Mouse (Mus musculus) forebrain, embryonic 11.5 days (tissue): Measurements from ENCODE around the gene Tgm2. TPM values are rescaled to one million over a fixed set of nuclear protein-coding genes. Genes with fewer than 3 reads are reported as not detected.

Experiments used
- ATAC-seq: fragments of 200-750 bp; cut with Nextera tagmentation; replicated peaks from 2 replicates; pipeline ENCODE4 v1.8.0; 2017; ENCODE audit warnings: moderate TSS enrichment; ENCODE audit not compliant: low FRiP score
- DNase-seq: peaks from one replicate; pipeline ENCODE4 v3.0.0-alpha.2; 2017; ENCODE audit warnings: low spot score
- H3K27ac ChIP-seq: fragments of 300-500 bp; sonication (generic); 2 replicates; pipeline ENCODE4 v1.5.1; 2014; ENCODE audit warnings: low read depth, low read length
- H3K27me3 ChIP-seq: fragments of 300-500 bp; sonication (generic); 2 replicates; pipeline ENCODE4 v1.6.1; 2014; ENCODE audit warnings: mild to moderate bottlenecking, low read length, mixed read lengths; ENCODE audit not compliant: control insufficient read depth, insufficient read depth
- H3K36me3 ChIP-seq: fragments of 300-500 bp; sonication (generic); 2 replicates; pipeline ENCODE4 v1.6.1; 2014; ENCODE audit warnings: mild to moderate bottlenecking, low read length, moderate library complexity, mixed read lengths; ENCODE audit not compliant: control insufficient read depth, insufficient read depth
- H3K4me1 ChIP-seq: fragments of 300-500 bp; sonication (generic); replicated peaks from 2 replicates; pipeline ENCODE4 v1.6.1; 2014; ENCODE audit warnings: low read length, mixed read lengths; ENCODE audit not compliant: control insufficient read depth, insufficient read depth
- H3K4me2 ChIP-seq: fragments of 300-500 bp; sonication (generic); 2 replicates; pipeline ENCODE4 v1.6.1; 2014; ENCODE audit warnings: low read depth, mild to moderate bottlenecking, low read length, moderate library complexity, mixed read lengths; ENCODE audit not compliant: severe bottlenecking
- H3K4me3 ChIP-seq: fragments of 300-500 bp; sonication (generic); 2 replicates; pipeline ENCODE4 v1.5.1; 2014; ENCODE audit warnings: low read depth, low read length
- H3K9ac ChIP-seq: fragments of 300-500 bp; sonication (generic); 2 replicates; pipeline ENCODE4 v1.6.1; 2014; ENCODE audit warnings: low read length
- H3K9me3 ChIP-seq: fragments of 300-500 bp; sonication (generic); 2 replicates; pipeline ENCODE4 v1.6.1; 2016; ENCODE audit warnings: low read length, mixed read lengths; ENCODE audit not compliant: control insufficient read depth
- WGBS: fragments of 180-500 bp; shearing (Covaris S2); extraction: QIAGEN DNeasy Blood & Tissue Kit; methylation state at CpG from one replicate; pipeline ENCODE4 v1.1.7; 2014; 5-methylcytosine and 5-hydroxymethylcytosine counted together
- polyA plus RNA-seq: library from polyadenylated mRNA; unstranded; fragments of >200 nt; fragmentation: Nextera tagmentation; extraction: Ambion mirVana; gene quantifications from 2 replicates; pipeline ENCODE4 v1.2.1, GENCODE M21; 2014

The Tgm2 gene
- polyA plus RNA-seq, 1 experiment from 2014 or later, result 4.2 TPM

DNA sequence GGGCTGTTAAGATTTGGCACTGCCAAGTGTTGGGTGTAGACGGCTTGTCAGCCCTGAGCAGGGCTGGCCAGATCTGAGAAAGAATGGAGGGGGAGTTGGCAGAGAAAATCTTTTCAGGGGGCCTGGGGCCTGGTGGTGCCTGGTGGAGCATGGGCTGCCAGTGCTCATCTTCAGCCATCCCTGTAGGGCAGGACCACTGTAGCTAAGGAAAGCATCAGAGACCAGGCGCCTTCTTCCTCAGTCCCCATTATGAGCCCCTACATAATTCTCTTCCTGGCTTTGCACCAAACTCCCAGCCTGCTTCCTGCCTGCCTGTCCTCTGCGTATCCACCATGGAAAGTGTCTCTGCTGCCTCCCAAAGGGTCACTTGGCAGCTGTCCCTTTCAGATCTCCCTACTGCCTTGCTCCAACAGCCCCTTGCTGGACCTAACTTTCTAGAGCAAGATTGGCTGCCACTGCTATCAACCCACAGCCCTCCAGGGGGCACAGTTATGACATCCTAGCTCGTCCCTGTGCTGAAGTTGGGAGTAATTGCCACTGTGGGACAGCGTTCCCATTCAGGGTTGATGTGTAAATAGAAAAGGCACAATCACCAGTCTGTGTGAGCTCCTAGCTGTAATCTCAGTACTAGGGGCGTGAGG is 39.2 kb downstream of the Tgm2 start:
- Histone ChIP-seq H3K9ac (no peak overlapping the region), H3K4me3 (no peak overlapping the region), H3K36me3 (no peaks in the 10 kb centered on the region), H3K4me1 (no peaks in the 10 kb centered on the region), H3K4me2 (no peak overlapping the region), H3K9me3 (no peaks in the 10 kb centered on the region), H3K27ac (no peak overlapping the region), H3K27me3 (no peaks in the 10 kb centered on the region)
- 53% methylated on average over 6 of the region's 6 CpGs for WGBS
- DNase-seq, result peak; percentile 69
- ATAC-seq, result no peak

DNA sequence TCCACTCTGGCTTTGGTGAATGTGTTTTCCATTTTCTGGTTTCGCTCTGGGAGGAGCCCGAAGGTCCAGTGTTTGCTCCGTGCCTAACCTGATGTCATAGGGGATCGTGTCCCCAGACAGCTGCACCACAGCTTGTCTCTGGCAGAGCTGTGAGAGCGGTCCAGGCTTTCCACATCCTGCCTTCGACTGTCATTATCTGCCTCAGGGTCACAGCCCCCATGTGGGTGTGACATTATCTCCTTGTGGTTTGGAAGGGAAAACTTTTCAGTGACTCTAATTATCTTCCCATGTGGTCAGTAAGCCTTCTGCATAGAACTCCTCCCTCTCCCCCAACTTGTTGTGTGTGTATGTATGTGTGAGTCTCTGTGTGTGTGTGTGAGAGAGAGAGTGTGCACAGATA is 40.6 kb downstream of the Tgm2 start:
- ATAC-seq (no peak), DNase-seq (no peak)
- Histone ChIP-seq H3K27ac (no peak overlapping the region), H3K27me3 (no peaks in the 10 kb centered on the region), H3K36me3 (no peaks in the 10 kb centered on the region), H3K9ac (no peak overlapping the region), H3K4me2 (no peak overlapping the region), H3K9me3 (no peaks in the 10 kb centered on the region), H3K4me3 (no peak overlapping the region), H3K4me1 (no peaks in the 10 kb centered on the region)
- WGBS, result 89% methylated on average over 6 of the region's 6 CpGs

DNA sequence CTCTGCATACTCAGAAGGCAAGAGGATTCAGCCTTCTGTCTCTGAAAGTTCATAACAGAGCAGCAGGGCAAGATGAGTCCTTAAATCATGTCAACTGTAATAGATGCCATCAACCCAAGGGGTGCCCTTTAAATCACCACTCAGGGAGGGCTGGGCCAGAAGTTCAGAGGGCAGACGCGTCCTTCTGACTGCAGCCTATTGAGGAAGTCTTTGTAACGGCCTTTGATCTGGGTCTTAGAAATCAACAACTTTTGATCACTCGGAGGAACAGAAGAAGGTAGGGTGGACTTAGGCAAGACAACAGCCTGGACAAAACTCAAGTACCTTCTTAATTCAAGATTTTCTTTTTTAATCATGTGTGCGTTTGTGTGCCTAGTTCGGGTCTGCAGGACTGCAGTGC is 41.3 kb downstream of the Tgm2 start:
- Histone ChIP-seq H3K9me3 (no peaks in the 10 kb centered on the region), H3K36me3 (no peaks in the 10 kb centered on the region), H3K9ac (no peak overlapping the region), H3K4me2 (no peak overlapping the region), H3K27me3 (no peaks in the 10 kb centered on the region), H3K4me3 (no peak overlapping the region), H3K4me1 (no peaks in the 10 kb centered on the region), H3K27ac (no peak overlapping the region)
- ATAC-seq (no peak), DNase-seq (no peak)
- WGBS, result 88% methylated on average over 6 of the region's 6 CpGs

DNA sequence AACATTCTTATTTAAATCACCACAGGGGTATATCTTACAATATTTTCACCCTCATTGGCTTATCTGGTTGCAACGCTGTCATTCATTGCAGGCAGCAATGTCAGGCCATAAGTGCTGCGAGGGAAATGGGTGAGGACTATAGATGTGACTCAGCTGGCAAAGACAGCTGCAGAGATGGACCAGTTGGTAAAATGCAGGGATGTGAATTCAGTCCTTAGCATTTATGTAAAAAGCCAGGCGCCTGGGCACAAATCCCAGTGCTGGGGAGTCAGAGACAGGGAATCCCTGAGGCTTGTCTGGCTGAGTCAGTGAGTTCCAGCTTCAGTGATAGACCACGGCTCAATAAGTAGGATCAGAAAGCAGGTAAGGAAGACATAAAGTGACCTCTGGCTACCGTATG is 44.5 kb downstream of the Tgm2 start:
- Histone ChIP-seq H3K36me3 (no peaks in the 10 kb centered on the region), H3K4me3 (no peak overlapping the region), H3K9ac (no peak overlapping the region), H3K27me3 (no peaks in the 10 kb centered on the region), H3K4me1 (no peaks in the 10 kb centered on the region), H3K4me2 (no peak overlapping the region), H3K27ac (no peak overlapping the region), H3K9me3 (no peaks in the 10 kb centered on the region)
- WGBS, result 82% methylated on average over 5 of the region's 5 CpGs
- DNase-seq (no peak), ATAC-seq (no peak)

DNA sequence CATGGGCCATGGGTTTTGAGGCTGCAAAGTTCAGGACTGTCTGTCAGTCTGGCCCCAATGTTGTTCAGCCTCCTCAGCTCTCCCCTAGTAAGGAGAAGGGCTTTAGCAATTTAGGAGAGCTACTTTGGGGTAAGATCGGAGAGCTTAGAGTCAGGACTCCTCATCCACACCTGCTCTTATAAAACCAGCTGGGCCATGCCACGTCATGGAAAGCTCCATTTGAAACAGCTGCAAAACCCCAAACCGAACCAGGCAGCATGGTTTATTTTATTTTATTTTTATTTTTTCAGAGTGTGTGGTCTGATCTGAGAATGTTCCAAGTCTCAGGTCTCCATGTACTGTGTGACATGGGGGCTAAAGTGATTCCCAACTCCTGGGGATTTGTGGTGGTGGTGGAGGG is 46.7 kb downstream of the Tgm2 start:
- Histone ChIP-seq H3K4me1 (no peaks in the 10 kb centered on the region), H3K27ac (no peak overlapping the region), H3K4me3 (no peak overlapping the region), H3K4me2 (no peak overlapping the region), H3K27me3 (no peaks in the 10 kb centered on the region), H3K9ac (no peak overlapping the region), H3K36me3 (no peaks in the 10 kb centered on the region), H3K9me3 (no peaks in the 10 kb centered on the region)
- ATAC-seq (no peak), DNase-seq (no peak)
- 85% methylated on average over 3 of the region's 3 CpGs for WGBS

DNA sequence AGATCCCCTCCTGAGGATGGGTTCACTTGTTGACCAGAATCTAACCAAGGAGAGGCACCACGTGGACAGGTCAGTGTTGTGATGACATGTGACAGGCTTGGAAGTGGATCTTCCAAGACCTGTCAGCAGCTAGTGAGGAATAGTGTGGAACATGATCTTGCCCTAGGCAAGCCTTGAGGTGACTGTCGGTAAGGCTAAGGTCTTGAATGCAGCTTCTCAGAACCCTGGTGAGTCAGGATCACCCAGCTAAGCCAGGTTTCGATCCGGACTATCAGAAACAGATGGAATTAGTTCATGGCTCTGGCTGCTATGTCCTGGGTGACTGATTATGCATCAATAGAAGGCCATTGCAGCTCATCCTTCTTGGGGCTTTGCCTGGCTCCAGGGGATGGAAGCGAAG is 47.5 kb downstream of the Tgm2 start:
- Histone ChIP-seq H3K4me2 (no peak overlapping the region), H3K27ac (no peak overlapping the region), H3K4me3 (no peak overlapping the region), H3K36me3 (no peaks in the 10 kb centered on the region), H3K4me1 (no peaks in the 10 kb centered on the region), H3K9ac (no peak overlapping the region), H3K9me3 (no peaks in the 10 kb centered on the region), H3K27me3 (no peaks in the 10 kb centered on the region)
- ATAC-seq, result no peak
- DNase-seq, result no peak
- 87% methylated on average over 5 of the region's 5 CpGs for WGBS

DNA sequence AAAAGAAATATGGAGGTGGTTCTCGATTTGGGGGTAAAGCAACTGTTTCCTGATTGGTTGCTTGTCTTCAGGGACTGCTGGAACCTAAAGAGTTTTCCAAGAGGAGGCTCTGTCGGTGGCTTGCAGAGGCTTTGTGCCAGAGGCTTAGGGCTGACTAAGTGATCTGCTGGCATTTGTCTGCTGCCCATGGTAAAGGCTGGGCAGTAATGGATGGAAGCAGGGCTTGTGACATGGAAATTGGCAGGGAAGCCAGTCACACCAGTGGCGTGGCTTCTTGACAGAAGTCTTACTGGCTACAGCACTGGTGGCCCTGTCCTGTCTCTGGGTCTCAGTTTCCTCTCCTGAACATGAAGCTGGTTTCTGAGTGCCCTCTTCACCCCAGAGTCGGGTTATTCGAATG is 49.2 kb downstream of the Tgm2 start:
- no peak for DNase-seq
- Histone ChIP-seq H3K9ac (no peak overlapping the region), H3K4me3 (no peak overlapping the region), H3K9me3 (no peaks in the 10 kb centered on the region), H3K27ac (no peak overlapping the region), H3K27me3 (no peaks in the 10 kb centered on the region), H3K4me2 (no peak overlapping the region), H3K4me1 (no peaks in the 10 kb centered on the region), H3K36me3 (no peaks in the 10 kb centered on the region)
- ATAC-seq, result no peak
- 70% methylated on average over 5 of the region's 5 CpGs for WGBS

DNA sequence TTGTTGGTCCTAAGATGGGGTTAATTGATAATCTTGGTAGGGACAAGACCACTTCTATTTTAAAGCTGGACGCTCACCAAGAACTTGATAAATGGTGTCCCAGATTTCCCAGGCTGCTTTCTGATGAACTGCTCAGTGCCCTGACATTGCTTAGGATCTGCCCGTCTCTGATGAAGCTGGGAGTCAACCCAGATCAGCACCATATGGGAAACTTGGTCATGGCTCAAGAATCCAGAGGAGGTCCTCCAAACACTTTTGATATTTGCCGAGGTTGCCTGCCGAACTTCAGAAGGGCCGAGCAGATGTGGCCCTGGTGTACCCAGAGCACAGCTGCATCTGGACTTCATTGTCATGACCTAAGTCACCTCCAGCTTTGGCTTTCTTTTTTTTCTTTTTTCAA is 51.4 kb downstream of the Tgm2 start:
- 91% methylated on average over 5 of the region's 5 CpGs for WGBS
- no peak overlapping the region for H3K9ac ChIP-seq
- H3K4me2 ChIP-seq, result no peak overlapping the region
- H3K4me3 ChIP-seq, result no peak overlapping the region
- no peaks in the 10 kb centered on the region for H3K27me3 ChIP-seq
- H3K4me1 ChIP-seq, result no peaks in the 10 kb centered on the region
- H3K27ac ChIP-seq, result no peak overlapping the region
- ATAC-seq (no peak), DNase-seq (no peak)
- H3K9me3 ChIP-seq, result no peaks in the 10 kb centered on the region
- no peaks in the 10 kb centered on the region for H3K36me3 ChIP-seq

DNA sequence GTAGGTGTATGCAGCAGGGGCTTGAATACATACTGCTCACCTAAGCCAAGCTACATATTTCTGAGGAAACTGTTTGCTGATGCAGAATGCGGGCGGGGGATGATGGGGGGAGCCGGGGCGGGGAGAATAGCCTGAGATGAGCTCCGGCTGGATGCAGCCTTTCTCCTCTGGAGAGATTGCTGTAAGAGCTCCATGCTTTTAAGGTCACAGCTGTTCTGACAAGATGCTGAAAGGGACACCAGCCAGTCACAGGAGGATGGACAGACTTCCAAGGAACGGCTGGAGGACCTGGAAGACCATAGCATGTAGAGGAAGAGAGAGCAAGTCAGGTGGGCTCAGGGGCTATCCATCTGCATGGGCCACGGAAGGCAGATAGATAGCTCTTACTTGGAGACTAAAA is 51.9 kb downstream of the Tgm2 start:
- no peaks in the 10 kb centered on the region for H3K27me3 ChIP-seq
- ATAC-seq, result no peak
- no peak for DNase-seq
- no peaks in the 10 kb centered on the region for H3K9me3 ChIP-seq
- H3K4me1 ChIP-seq, result no peaks in the 10 kb centered on the region
- WGBS, result 84% methylated on average over 7 of the region's 7 CpGs
- H3K4me2 ChIP-seq, result no peak overlapping the region
- H3K36me3 ChIP-seq, result no peaks in the 10 kb centered on the region
- no peak overlapping the region for H3K27ac ChIP-seq
- no peak overlapping the region for H3K4me3 ChIP-seq
- no peak overlapping the region for H3K9ac ChIP-seq
